ENCODE assay signal across 29 mouse cellular contexts in the genomic region with DNA sequence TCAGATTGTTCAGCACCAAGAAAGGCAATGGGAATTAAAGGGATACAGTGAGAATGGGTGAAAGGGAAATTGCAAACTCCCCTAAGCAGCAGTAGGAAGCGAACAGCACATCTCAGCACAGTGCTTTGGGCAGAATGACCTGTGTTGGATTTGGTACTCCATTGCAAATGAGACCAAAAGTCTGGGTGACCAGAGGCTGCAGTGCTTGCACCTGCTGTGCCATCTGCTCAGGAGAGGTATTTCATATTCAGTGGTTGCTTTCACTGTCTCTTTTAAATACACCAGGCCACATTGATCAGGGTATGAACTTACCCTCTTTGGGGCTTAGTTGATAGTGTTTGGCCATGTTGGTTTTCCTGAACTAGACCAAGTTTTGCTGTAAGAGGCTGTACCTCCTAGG. TPM values are rescaled to one million over a fixed set of nuclear protein-coding genes. Genes with fewer than 3 reads are reported as not detected.
DNase-seq lines count a peak whose midpoint lies in the region; ATAC-seq lines count a peak whose summit lies in the region.
"Had no signal": no experiment of that assay in that cellular context is flagged by ENCODE, and none has a peak within 500 bp of the region (broad histone marks: within the 10 kb centered on the region; RNA-seq: fewer than 3 reads in every experiment).

No protein-coding gene starts in this region.

- H3K9me3 ChIP-seq in hindbrain, embryonic 12.5 days (replicated peaks), result no peaks in the 10 kb centered on the region
- H3K9me3 ChIP-seq: embryonic facial prominence, embryonic 12.5 days; hindbrain, embryonic 10.5 days; intestine, embryonic 15.5 days; lung, embryonic 15.5 days had no signal

- H3K27me3 ChIP-seq in hindbrain, embryonic 12.5 days, result no peaks in the 10 kb centered on the region
- H3K27me3 ChIP-seq: CH12.LX; embryonic facial prominence, embryonic 12.5 days; intestine, embryonic 15.5 days; limb, embryonic 13.5 days; lung, embryonic 15.5 days had no signal

- no peak overlapping the region for H3K4me3 ChIP-seq in hindbrain, embryonic 12.5 days
- H3K4me3 ChIP-seq: embryonic facial prominence, embryonic 12.5 days; forebrain, embryonic 10.5 days; hindbrain, embryonic 10.5 days; intestine, embryonic 15.5 days; limb, embryonic 13.5 days; lung, embryonic 15.5 days; midbrain, embryonic 10.5 days had no signal

- ATAC-seq in cerebellum, adult (ENCODE audit: insufficient number of reproducible peaks, low FRiP score, low TSS enrichment), result peak; percentile 79; the same call in 1 of the 2 replicates
- no peak for ATAC-seq in erythroid progenitor cell, adult 5-6 weeks (replicated peaks; ENCODE audit: low FRiP score, poor library complexity, severe bottlenecking)
- no peak for ATAC-seq in hindbrain, embryonic 12.5 days (ENCODE audit: low FRiP score)
- ATAC-seq: activated CD4-positive, CD25-positive, alpha-beta regulatory T cell, adult 4 months; forebrain, postnatal 0 days; hindbrain, embryonic 16.5 days; intestine, embryonic 15.5 days had no signal

- no peak overlapping the region for H3K27ac ChIP-seq in hindbrain, embryonic 12.5 days
- H3K27ac ChIP-seq: embryonic facial prominence, embryonic 12.5 days; forebrain, embryonic 10.5 days; hindbrain, embryonic 10.5 days; intestine, embryonic 15.5 days; kidney, postnatal 0 days; limb, embryonic 13.5 days; lung, embryonic 15.5 days; midbrain, embryonic 10.5 days had no signal

- DNase-seq in cerebellum, postnatal 4 days (ENCODE audit: low spot score in 2 of 2), result no peak
- DNase-seq in brain, adult 2 months (ENCODE audit: low read depth, low spot score), result peak; percentile 89
- peak; percentile 53 for DNase-seq in cerebellum, adult 8-10 months
- peak; percentile 66 to 74 for DNase-seq in cerebellum, postnatal 25 days
- no peak for DNase-seq in spleen, postnatal 14 days (ENCODE audit: low spot score in 2 of 2)
- DNase-seq: adrenal gland, adult 2 months; adrenal gland, postnatal 36 days; embryo, embryonic 11 days; forebrain, postnatal 0 days; heart, postnatal 14 days; kidney, adult 2 months; layer of hippocampus, adult 9-11 months; right cerebral cortex, postnatal 14 days; thymus, postnatal 36 days had no signal

- no peak overlapping the region for H3K4me2 ChIP-seq in hindbrain, embryonic 12.5 days (replicated peaks)
- H3K4me2 ChIP-seq: embryonic facial prominence, embryonic 12.5 days; intestine, embryonic 15.5 days; limb, embryonic 13.5 days; liver, embryonic 11.5 days; lung, embryonic 15.5 days had no signal

- H3K9ac ChIP-seq in hindbrain, embryonic 12.5 days, result no peak overlapping the region
- H3K9ac ChIP-seq: embryonic facial prominence, embryonic 12.5 days; forebrain, postnatal 0 days; intestine, embryonic 15.5 days; limb, embryonic 13.5 days; lung, embryonic 15.5 days had no signal

- peaks cover 6% of the 10 kb centered on the region for H3K36me3 ChIP-seq in hindbrain, embryonic 12.5 days
- H3K36me3 ChIP-seq: intestine, embryonic 15.5 days; lung, embryonic 15.5 days had no signal

- H3K4me1 ChIP-seq in hindbrain, embryonic 12.5 days, result peaks cover 8% of the 10 kb centered on the region
- H3K4me1 ChIP-seq: forebrain, embryonic 10.5 days had no signal

- 94% methylated on average over 1 of the region's 1 CpGs for WGBS in hindbrain, embryonic 12.5 days

RNA-seq across cellular contexts. Expression of a gene that starts 43.4 kb away (rescaled TPM):
- total RNA-seq in erythroid progenitor cell, adult 5-6 weeks (2015; ENCODE audit: low replicate concordance), result 7.9 and 19.7 TPM in 2 replicates
- total RNA-seq in erythroid progenitor cell, adult 5-6 weeks (2017; ENCODE audit: low replicate concordance), result 4.8 and 13.7 TPM in 2 replicates
- 104 TPM in 2 replicates for polyA plus RNA-seq in hindbrain, embryonic 12.5 days (2016; fragmentation: Nextera tagmentation; extraction: Ambion mirVana)

RNA-seq across cellular contexts. Expression of a gene that starts 50.9 kb away (rescaled TPM):
- not detected in 2 replicates for total RNA-seq in erythroid progenitor cell, adult 5-6 weeks (2015; ENCODE audit: low replicate concordance)
- 0.15 TPM in 1 of 2 replicates, not detected in the other for total RNA-seq in erythroid progenitor cell, adult 5-6 weeks (2017; ENCODE audit: low replicate concordance)
- 0.29 and 0.50 TPM in 2 replicates for polyA plus RNA-seq in hindbrain, embryonic 12.5 days (2016; fragmentation: Nextera tagmentation; extraction: Ambion mirVana)
- polyA plus RNA-seq: forebrain, embryonic 10.5 days had no signal

RNA-seq across cellular contexts. Expression of a gene that starts 57.4 kb away (rescaled TPM):
- total RNA-seq in erythroid progenitor cell, adult 5-6 weeks (2015; ENCODE audit: low replicate concordance), result 1.4 and 2.5 TPM in 2 replicates
- 0.98 and 1.3 TPM in 2 replicates for total RNA-seq in erythroid progenitor cell, adult 5-6 weeks (2017; ENCODE audit: low replicate concordance)
- 7.2 and 7.7 TPM in 2 replicates for polyA plus RNA-seq in hindbrain, embryonic 12.5 days (2016; fragmentation: Nextera tagmentation; extraction: Ambion mirVana)

Comparison
In these comparisons a context has a peak if more than half of its experiments do, and no peak if none do; other contexts are left out.
1. DNase-seq: peak in brain, adult 2 months (single experiment), cerebellum, adult 8-10 months (single experiment) and cerebellum, postnatal 25 days (2 of 2); none in cerebellum, postnatal 4 days (0 of 2) and spleen, postnatal 14 days (0 of 2).